Mouse (Mus musculus): ENCODE measurements around the gene Qrfp.

GRCm38 (mm10) chr2:31810444-31810843 lies at the start of gene Qrfp:
- TF ChIP-seq CTCF (IDR thresholded peaks at IDR 0.05; ENCODE audit: low read depth, low read length): no peak
- no peak for TF ChIP-seq POLR2A (IDR thresholded peaks at IDR 0.05; ENCODE audit: borderline replicate concordance, low read depth, low read length)

Data from bone marrow macrophage, adult 2 months (primary cell).